ENCODE assay signal across 22 mouse cellular contexts in genomic region chr11:116034584-116034983, GRCm38 (mm10). TPM values are rescaled to one million over a fixed set of nuclear protein-coding genes. Genes with fewer than 3 reads are reported as not detected.
A peak's percentile ranks its signal among the peaks of the same experiment; 100 is the strongest.
DNase-seq lines count a peak whose midpoint lies in the region; ATAC-seq and TF ChIP-seq lines count a peak whose summit lies in the region.
"Had no signal": no experiment of that assay in that cellular context is flagged by ENCODE, and none has a peak within 500 bp of the region (broad histone marks: within the 10 kb centered on the region; RNA-seq: fewer than 3 reads in every experiment).

No protein-coding gene starts in this region.

- no peak overlapping the region for H3K27ac ChIP-seq in heart, adult 2 months
- no peak overlapping the region for H3K27ac ChIP-seq in midbrain, embryonic 11.5 days (ENCODE audit: low read depth, low read length)
- no peak overlapping the region for H3K27ac ChIP-seq in midbrain, postnatal 0 days (ENCODE audit: low read depth, low read length)
- H3K27ac ChIP-seq: forebrain, embryonic 13.5 days; forebrain, embryonic 15.5 days had no signal

- H3K79me2 ChIP-seq in heart, adult 2 months (replicated peaks; ENCODE audit: control insufficient read depth, insufficient read depth, low read length): peaks cover 12% of the 10 kb centered on the region

- 92% methylated on average over 6 of the region's 6 CpGs for WGBS in heart, adult 2 months
- 93% methylated on average over 6 of the region's 6 CpGs for WGBS in midbrain, embryonic 11.5 days
- 90% methylated on average over 6 of the region's 6 CpGs for WGBS in midbrain, postnatal 0 days

- no peaks in the 10 kb centered on the region; the same call in 1 of the 2 replicates for H3K36me3 ChIP-seq in heart, adult 2 months (ENCODE audit: control insufficient read depth, insufficient read depth, low read length)
- peaks cover 10% of the 10 kb centered on the region for H3K36me3 ChIP-seq in midbrain, embryonic 11.5 days (ENCODE audit: control insufficient read depth, insufficient read depth, low read length)
- no peaks in the 10 kb centered on the region for H3K36me3 ChIP-seq in midbrain, postnatal 0 days (ENCODE audit: insufficient read depth, low read length)

- ATAC-seq in midbrain, embryonic 11.5 days (ENCODE audit: low FRiP score): no peak
- no peak for ATAC-seq in midbrain, postnatal 0 days (ENCODE audit: low FRiP score)
- ATAC-seq: activated CD4-positive, CD25-positive, alpha-beta regulatory T cell, adult 4 months; CD4-positive, CD25-positive, alpha-beta regulatory T cell, adult 4 months; forebrain, embryonic 13.5 days; forebrain, embryonic 15.5 days; forebrain, postnatal 0 days; Patski had no signal

- TF ChIP-seq EP300 in heart, adult 2 months (IDR thresholded peaks at IDR 0.05; ENCODE audit: insufficient read depth, low read depth, low read length): no peak

- TF ChIP-seq POLR2A in heart, adult 2 months (IDR thresholded peaks at IDR 0.05; ENCODE audit: insufficient read depth, low read depth, low read length): no peak

- peak; percentile 35 for DNase-seq in cerebellum, adult 11-12 months
- DNase-seq in cerebellum, postnatal 10 days: no peak
- DNase-seq in heart, adult 11 months: peak; percentile 78
- DNase-seq in heart, adult 2 months: no peak
- DNase-seq in midbrain, embryonic 11.5 days (ENCODE audit: low spot score, missing footprints): peak; percentile 54
- no peak for DNase-seq in midbrain, postnatal 0 days (ENCODE audit: low spot score)
- DNase-seq: adrenal gland, adult 8-10 months; adrenal gland, postnatal 14 days; adrenal gland, postnatal 36 days; B cell, adult 2 months; cerebellum, adult 18-20 months; cerebellum, adult 8-10 months; cerebellum, adult 9-11 months; cerebellum, postnatal 25 days; forebrain, postnatal 0 days had no signal

- H3K4me2 ChIP-seq in midbrain, embryonic 11.5 days: no peak overlapping the region
- no peak overlapping the region for H3K4me2 ChIP-seq in midbrain, postnatal 0 days (ENCODE audit: low read depth, low read length, poor library complexity, severe bottlenecking)
- H3K4me2 ChIP-seq: forebrain, embryonic 13.5 days; forebrain, embryonic 15.5 days had no signal

- no peaks in the 10 kb centered on the region for H3K9me3 ChIP-seq in midbrain, embryonic 11.5 days (ENCODE audit: control insufficient read depth, low read length)
- no peaks in the 10 kb centered on the region for H3K9me3 ChIP-seq in midbrain, postnatal 0 days (ENCODE audit: low read length)
- H3K9me3 ChIP-seq: forebrain, embryonic 13.5 days; forebrain, embryonic 15.5 days; G1E had no signal

- H3K9ac ChIP-seq in heart, adult 2 months (ENCODE audit: low read depth, low read length): no peak overlapping the region
- H3K9ac ChIP-seq in midbrain, embryonic 11.5 days (ENCODE audit: low read length): no peak overlapping the region
- H3K9ac ChIP-seq in midbrain, postnatal 0 days (replicated peaks; ENCODE audit: low read length, poor library complexity, severe bottlenecking): no peak overlapping the region
- H3K9ac ChIP-seq: forebrain, embryonic 13.5 days; forebrain, embryonic 15.5 days; forebrain, postnatal 0 days had no signal

- no peak for TF ChIP-seq CTCF in heart, adult 2 months (IDR thresholded peaks at IDR 0.05)
- TF ChIP-seq CTCF in midbrain, postnatal 0 days (IDR thresholded peaks at IDR 0.05): no peak

- H3K27me3 ChIP-seq in heart, adult 2 months (ENCODE audit: control insufficient read depth, insufficient read depth, low read length): no peaks in the 10 kb centered on the region
- H3K27me3 ChIP-seq in midbrain, embryonic 11.5 days (ENCODE audit: control insufficient read depth, insufficient read depth, low read length): no peaks in the 10 kb centered on the region
- no peaks in the 10 kb centered on the region for H3K27me3 ChIP-seq in midbrain, postnatal 0 days (ENCODE audit: insufficient read depth, low read length)
- H3K27me3 ChIP-seq: CH12.LX; forebrain, embryonic 13.5 days; forebrain, embryonic 15.5 days; Patski had no signal

- peaks cover 9% of the 10 kb centered on the region for H3K4me1 ChIP-seq in heart, adult 2 months (ENCODE audit: control insufficient read depth, insufficient read depth, low read length)
- peaks cover 8% of the 10 kb centered on the region for H3K4me1 ChIP-seq in midbrain, embryonic 11.5 days (ENCODE audit: control insufficient read depth, insufficient read depth, low read length)
- peaks cover 8% of the 10 kb centered on the region; the same call in 1 of the 2 replicates for H3K4me1 ChIP-seq in midbrain, postnatal 0 days (ENCODE audit: insufficient read depth, low read length)

- no peak overlapping the region for H3K4me3 ChIP-seq in heart, adult 2 months
- H3K4me3 ChIP-seq in midbrain, embryonic 11.5 days (ENCODE audit: low read depth, low read length): no peak overlapping the region
- H3K4me3 ChIP-seq in midbrain, postnatal 0 days (ENCODE audit: low read depth, low read length): no peak overlapping the region
- H3K4me3 ChIP-seq: forebrain, embryonic 13.5 days; forebrain, embryonic 15.5 days had no signal

- intact Hi-C loops in heart, adult 2 months (cut with DNase I): no loop called here

RNA-seq across cellular contexts. Expression of gene Unk, which starts 4.5 kb away (rescaled TPM):
- total RNA-seq in heart, adult 2 months (2021): 1 to 10 TPM; 7.1 to 7.9 TPM
- polyA plus RNA-seq in heart, adult 2 months (2012; rRNA removed): 16.5 and 20.4 TPM in 2 replicates
- polyA plus RNA-seq in midbrain, embryonic 11.5 days (2014; fragmentation: Nextera tagmentation; extraction: Ambion mirVana): 23.4 and 24.1 TPM in 2 replicates
- 45.2 and 55.1 TPM in 2 replicates for total RNA-seq in midbrain, postnatal 0 days (2014; rRNA removed)
- 25.5 and 26.7 TPM in 2 replicates for polyA plus RNA-seq in midbrain, postnatal 0 days (2015; fragmentation: Nextera tagmentation; extraction: Ambion mirVana)

RNA-seq across cellular contexts. Expression of gene H3f3b, which starts 6.8 kb away (rescaled TPM):
- 100 to 1,000 TPM; 105 to 128 TPM for total RNA-seq in heart, adult 2 months (2021)
- 67.5 and 82.1 TPM in 2 replicates for polyA plus RNA-seq in heart, adult 2 months (2012; rRNA removed)
- 1,982 and 2,171 TPM in 2 replicates for polyA plus RNA-seq in midbrain, embryonic 11.5 days (2014; fragmentation: Nextera tagmentation; extraction: Ambion mirVana)
- total RNA-seq in midbrain, postnatal 0 days (2014; rRNA removed): 568 and 792 TPM in 2 replicates
- 2,143 and 2,254 TPM in 2 replicates for polyA plus RNA-seq in midbrain, postnatal 0 days (2015; fragmentation: Nextera tagmentation; extraction: Ambion mirVana)

RNA-seq across cellular contexts. Expression of gene Galk1, which starts 22.1 kb away (rescaled TPM):
- 10 to 100 TPM; 14.5 to 14.7 TPM for total RNA-seq in heart, adult 2 months (2021)
- polyA plus RNA-seq in heart, adult 2 months (2012; rRNA removed): 14.6 and 16.4 TPM in 2 replicates
- 82.5 and 93.4 TPM in 2 replicates for polyA plus RNA-seq in midbrain, embryonic 11.5 days (2014; fragmentation: Nextera tagmentation; extraction: Ambion mirVana)
- total RNA-seq in midbrain, postnatal 0 days (2014; rRNA removed): 36.3 and 44.0 TPM in 2 replicates
- polyA plus RNA-seq in midbrain, postnatal 0 days (2015; fragmentation: Nextera tagmentation; extraction: Ambion mirVana): 47.7 and 49.5 TPM in 2 replicates

RNA-seq across cellular contexts. Expression of gene Unc13d, which starts 43.2 kb away (rescaled TPM):
- total RNA-seq in heart, adult 2 months (2021): 1 to 10 TPM in 1 of 2 experiments, under 1 TPM in 1; 0.55 to 1.5 TPM
- 1.1 and 1.7 TPM in 2 replicates for polyA plus RNA-seq in heart, adult 2 months (2012; rRNA removed)
- polyA plus RNA-seq in midbrain, embryonic 11.5 days (2014; fragmentation: Nextera tagmentation; extraction: Ambion mirVana): 0.82 and 1.1 TPM in 2 replicates
- 0.22 and 0.71 TPM in 2 replicates for total RNA-seq in midbrain, postnatal 0 days (2014; rRNA removed)
- 0.67 and 0.77 TPM in 2 replicates for polyA plus RNA-seq in midbrain, postnatal 0 days (2015; fragmentation: Nextera tagmentation; extraction: Ambion mirVana)

RNA-seq across cellular contexts. Expression of gene Wbp2, which starts 52.2 kb away (rescaled TPM):
- 100 to 1,000 TPM in 1 of 2 experiments, 10 to 100 TPM in 1; 91.0 to 108 TPM for total RNA-seq in heart, adult 2 months (2021)
- 151 and 176 TPM in 2 replicates for polyA plus RNA-seq in heart, adult 2 months (2012; rRNA removed)
- polyA plus RNA-seq in midbrain, embryonic 11.5 days (2014; fragmentation: Nextera tagmentation; extraction: Ambion mirVana): 84.9 and 86.8 TPM in 2 replicates
- 119 and 150 TPM in 2 replicates for total RNA-seq in midbrain, postnatal 0 days (2014; rRNA removed)
- polyA plus RNA-seq in midbrain, postnatal 0 days (2015; fragmentation: Nextera tagmentation; extraction: Ambion mirVana): 254 and 267 TPM in 2 replicates

Comparison
In these comparisons a context has a peak if more than half of its experiments do, and no peak if none do; other contexts are left out.
1. DNase-seq: peak in cerebellum, adult 11-12 months (single experiment), heart, adult 11 months (single experiment) and midbrain, embryonic 11.5 days (single experiment); none in cerebellum, postnatal 10 days (0 of 2), heart, adult 2 months (0 of 2) and midbrain, postnatal 0 days (single experiment).
2. RNA of gene H3f3b, which starts 6.8 kb away (polyA plus RNA-seq): 2,143 to 2,254 TPM in midbrain, postnatal 0 days and 1,982 to 2,171 TPM in midbrain, embryonic 11.5 days; 67.5 to 82.1 TPM in heart, adult 2 months; every median in the first group is over 10 times any median in the second.